Mouse (Mus musculus): ENCODE measurements around the gene Lima1.
"Not testable (repeated sequence)": the region's sequence is repeated elsewhere in the genome, so short reads cannot be mapped to it uniquely, and the experiment has no call there.

The Lima1 gene

GRCm38 (mm10) chr15:99834681-99835080 is 40.6 kb downstream of the Lima1 start:
- no peak for DNase-seq (ENCODE audit: low read depth)

GRCm38 (mm10) chr15:99833648-99834454 is 41.4 kb downstream of the Lima1 start:
- peak; percentile 21 for DNase-seq (ENCODE audit: low read depth)

- no peak for DNase-seq (ENCODE audit: low read depth)
Observed at GRCm38 (mm10) chr15:99831535-99831934, 43.7 kb downstream of the Lima1 start.

DNA sequence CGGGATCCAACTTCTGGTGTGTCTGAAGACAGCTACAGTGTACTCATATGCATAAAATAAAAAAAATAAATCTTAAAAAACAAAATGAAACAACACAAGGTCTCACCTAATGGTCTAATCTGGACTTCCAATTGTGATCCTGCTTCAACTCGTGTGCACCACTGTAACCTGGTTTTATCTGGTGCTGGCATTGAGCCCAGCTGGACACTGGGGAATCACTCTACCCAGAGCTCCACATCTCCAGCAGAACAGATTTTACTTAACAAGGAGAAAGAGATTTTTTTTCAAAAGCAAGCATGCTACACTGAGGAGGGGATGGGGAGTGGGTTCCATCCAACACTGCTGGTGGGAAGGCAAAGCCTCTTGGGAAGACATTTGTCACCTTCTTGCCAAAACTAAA is 47.2 kb downstream of the Lima1 start:
- DNase-seq (ENCODE audit: low read depth), result no peak

DNA sequence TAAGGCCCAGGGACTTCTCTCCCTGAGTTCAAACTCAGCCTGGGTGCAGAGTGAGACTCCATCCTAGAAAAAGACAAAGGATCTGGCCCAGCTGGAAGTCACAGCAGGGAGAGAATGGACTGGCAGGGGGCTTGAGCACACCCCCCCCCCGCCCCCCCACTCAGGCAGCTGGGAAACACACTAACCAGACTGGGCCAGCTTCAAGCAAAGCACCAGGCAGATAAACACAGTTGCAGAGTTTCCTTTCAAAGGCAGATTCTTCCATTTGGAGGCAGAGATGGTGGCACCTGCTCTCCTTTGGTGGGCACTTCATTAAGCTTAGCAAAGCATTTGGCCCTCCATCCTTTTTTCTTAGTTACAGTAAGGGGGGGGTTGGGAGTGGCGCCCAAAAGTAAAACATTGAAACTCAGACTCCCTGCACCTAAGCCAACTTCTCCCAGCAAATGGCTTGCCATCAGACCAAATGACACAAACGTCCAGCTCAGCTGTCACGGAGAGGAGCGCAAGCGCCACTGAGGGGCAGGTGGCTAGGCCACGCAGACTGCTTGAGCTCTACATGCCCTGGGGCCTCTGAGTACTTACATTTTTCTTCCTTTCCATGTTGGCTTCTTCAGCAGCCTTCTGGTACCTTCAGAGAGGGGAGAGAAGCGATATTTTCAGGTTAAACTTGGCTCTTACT is 48.9 kb downstream of the Lima1 start:
- no peak for DNase-seq (ENCODE audit: low read depth)

DNA sequence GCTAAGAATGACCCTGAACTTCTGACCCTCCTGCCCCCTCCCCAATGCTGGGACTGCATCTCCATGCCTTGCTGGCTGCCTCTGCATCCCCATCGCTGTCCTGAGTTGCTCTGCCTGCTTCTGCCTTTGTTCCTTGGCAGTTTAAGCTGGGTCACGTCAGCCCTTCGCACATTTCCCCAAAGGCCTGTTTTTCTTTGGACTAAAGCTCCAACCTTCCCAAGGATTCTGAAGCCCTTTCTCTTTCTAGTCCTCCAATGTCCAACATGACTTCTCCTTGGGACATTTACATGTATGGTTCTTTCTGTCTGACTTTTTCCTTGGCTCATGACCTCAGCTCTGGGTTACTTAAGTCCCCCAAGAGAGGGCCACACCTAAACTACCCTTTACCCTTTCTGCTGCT is 50.0 kb downstream of the Lima1 start:
- DNase-seq (ENCODE audit: low read depth), result no peak

GRCm38 (mm10) chr15:99823322-99823898 is 51.8 kb downstream of the Lima1 start:
- DNase-seq (ENCODE audit: low read depth), result no peak

- DNase-seq (ENCODE audit: low read depth), result not testable (repeated sequence)
Observed at GRCm38 (mm10) chr15:99822501-99822900, 52.8 kb downstream of the Lima1 start.

DNA sequence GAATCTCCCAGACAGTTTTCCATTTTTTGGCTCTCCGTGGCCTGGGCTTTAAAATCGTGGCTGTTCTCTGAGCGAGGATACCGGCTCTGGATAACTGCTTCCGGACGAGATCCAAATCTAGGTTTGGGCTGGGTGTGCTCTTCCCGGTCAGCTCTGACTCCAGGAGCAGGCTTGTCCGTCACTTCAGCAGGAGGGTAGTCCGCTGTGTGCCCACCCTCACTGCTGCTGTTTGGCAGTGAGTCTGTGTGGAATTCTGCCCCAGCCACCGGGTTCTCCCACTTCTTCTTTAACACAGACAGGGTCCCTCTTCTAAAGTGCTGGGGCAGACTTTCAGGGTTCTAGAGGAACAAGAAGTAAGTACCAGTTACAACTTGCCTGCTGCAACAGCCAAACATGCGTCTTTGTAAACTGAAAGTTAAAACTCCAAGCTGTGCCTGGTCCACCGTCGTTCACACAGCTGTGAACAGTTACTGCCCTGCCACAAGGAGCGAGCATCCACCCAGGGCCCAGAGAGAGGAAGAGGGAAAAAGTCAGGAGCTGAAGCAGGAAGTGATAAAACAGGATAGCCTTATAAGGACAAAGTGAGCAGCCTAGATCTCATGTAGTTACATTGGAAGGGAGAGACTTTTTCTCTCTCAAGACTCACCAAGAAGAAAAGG is 55.5 kb downstream of the Lima1 start:
- peak; percentile 71 for DNase-seq (ENCODE audit: low read depth)

GRCm38 (mm10) chr15:99819109-99819440 is 56.2 kb downstream of the Lima1 start:
- DNase-seq (ENCODE audit: low read depth), result peak; percentile 52

GRCm38 (mm10) chr15:99818321-99819108 is 56.7 kb downstream of the Lima1 start:
- peak; percentile 71 for DNase-seq (ENCODE audit: low read depth)

- DNase-seq (ENCODE audit: low read depth), result no peak
Observed at GRCm38 (mm10) chr15:99817343-99818235, 57.7 kb downstream of the Lima1 start.

DNA sequence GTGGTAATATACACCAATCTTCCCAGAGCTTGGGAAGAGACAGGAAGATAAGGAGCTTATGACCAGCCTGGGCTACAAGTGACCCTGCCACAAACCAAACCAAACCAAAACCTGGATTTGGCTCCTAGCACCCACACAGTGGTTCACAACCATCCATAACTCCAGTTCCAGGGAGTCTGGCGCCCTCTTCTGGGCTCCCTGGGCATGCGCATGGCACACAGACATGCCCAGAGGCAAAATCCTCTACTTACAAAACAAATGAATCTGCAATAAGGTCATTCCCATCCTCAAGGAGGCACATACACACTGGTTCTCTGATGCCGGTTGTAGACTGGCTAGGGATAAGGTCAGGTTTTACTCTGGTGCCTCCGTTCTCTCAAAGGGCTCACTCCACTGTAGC is 59.3 kb downstream of the Lima1 start:
- no peak for DNase-seq (ENCODE audit: low read depth)

DNA sequence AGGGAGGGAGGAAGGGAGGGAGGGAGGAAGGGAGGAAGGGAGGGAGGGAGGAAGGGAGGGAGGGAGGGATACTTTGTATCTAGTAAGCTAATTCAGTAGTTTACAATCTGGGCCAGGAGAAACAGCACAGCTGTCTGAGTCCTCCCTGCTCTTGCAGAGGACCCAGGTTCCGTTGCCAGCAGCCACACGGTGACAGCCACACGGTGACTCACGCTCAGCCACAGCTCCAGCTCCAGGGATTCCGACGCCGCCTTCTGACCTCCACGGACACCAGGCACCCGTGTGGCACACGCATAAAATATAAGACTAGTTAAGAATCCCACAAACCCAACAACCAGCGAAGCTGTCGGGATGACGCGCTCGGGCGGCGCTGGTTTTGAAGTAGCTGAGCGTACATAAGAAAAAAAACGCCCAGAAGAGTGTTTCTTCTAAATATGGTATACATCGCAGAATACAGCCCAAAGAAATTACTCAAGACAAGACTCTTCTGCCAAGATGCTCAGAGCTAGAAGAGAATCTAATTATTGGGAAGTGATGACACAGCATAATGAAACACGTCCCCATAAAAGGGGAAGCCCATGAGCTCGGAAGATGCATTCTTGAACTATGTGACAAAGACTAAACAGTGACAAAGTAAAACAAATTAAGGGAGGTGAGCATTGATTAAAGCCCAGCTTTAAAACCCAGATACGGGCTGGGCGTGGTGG is 60.5 kb downstream of the Lima1 start:
- DNase-seq (ENCODE audit: low read depth), result no peak

DNA sequence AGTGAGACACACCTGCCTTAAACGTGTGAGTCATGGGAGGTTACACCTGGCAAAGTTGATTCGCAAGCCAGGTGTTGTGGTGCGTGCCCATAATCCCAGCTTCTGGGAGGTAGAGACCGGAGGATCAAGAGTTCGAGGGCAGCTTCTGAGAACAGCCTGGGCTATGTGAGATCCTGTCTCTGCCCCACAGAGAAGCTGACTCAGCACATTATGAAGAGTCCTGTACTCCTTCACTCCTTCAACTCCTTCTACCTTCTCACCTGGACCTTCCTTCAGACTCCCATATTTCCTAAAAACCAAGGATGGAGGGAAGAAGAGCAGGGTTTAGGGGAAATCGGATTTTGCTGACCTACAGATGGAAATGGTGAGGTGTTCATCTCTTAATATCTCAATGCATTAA is 61.6 kb downstream of the Lima1 start:
- DNase-seq (ENCODE audit: low read depth), result no peak

DNA sequence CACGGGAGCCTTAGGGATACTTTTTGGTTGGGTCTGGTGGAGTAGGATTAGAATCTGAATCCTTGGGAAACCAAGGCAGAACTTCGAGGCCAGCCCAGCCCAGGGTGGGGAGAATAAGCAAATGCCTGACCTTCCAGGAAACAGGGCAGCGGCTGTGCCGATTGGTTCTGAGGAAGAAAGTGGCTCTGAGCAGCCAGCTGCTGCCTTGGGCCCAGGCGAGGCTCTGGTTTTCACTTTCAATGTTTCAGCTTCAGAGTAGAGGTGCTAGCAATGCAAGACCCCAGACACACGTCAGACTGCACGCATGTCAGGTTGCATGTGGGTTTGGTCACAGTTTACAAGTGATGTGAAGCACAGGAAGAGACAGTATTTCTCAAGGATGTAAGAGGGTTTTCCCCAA is 63.2 kb downstream of the Lima1 start:
- no peak for DNase-seq (ENCODE audit: low read depth)

DNA sequence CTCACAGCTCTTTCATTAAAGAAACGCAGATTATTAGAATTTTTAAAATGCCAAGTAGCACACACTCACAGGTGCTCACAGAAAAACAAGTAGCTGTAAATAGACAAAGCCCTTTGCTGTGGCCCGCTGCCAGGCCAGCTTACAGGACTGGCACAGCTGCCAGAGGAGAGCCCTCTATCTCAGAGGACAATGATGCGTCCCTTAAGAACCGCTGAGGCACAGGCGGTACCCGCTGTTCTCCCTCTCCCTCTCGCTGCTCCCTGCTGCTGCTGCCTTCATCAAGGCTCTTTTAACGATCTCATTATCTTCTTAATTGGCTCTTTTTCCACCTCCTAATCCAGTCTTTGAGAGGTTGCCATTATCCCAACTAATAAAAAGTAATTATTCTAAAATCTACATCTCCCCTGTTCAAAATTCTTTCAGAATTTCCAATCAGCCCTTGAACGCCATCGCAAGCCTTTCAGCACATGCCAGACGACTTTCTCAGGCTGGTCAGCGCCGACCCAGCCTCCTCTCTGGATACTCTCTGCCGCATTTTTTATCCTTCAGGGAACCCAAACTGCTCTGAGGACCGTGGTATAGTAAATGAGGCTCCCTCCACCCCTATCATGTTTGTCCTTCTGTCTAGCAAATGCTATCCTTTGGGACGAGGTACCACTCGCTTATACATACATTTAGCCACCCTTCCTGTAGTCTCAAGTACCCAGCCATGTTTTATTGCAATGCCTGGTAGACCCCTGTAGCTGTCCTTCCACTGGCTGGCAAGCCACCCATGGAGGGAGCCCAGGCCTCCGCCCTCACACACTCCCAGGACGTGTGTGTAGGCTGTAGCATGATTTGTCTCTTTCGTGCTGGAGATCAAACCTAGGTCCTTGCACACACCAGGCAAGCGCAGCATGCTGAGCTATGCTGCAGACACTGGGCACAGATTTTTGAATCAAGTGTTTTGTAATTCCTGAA is 67.2 kb downstream of the Lima1 start:
- no peak for DNase-seq (ENCODE audit: low read depth)

DNA sequence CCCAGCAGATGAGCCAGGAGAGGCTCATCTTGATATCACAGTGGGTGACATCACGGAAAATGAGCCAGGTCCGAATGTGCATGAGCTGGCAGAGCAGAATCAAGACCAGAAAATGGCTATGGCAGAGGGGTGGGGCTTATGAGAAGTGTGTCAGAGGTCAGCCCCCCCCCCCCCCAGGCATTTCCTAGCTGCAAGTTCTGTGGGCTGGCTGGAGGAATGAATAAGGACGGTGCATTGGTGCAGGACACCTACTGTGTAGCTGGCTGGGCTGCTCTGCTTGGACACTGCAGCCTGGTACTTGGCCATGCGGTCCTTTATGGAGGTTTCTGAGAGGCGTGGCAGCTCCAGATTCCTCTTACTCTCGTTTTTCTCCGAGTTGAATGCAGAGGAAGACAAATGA is 69.1 kb downstream of the Lima1 start:
- DNase-seq (ENCODE audit: low read depth), result peak; percentile 71

DNA sequence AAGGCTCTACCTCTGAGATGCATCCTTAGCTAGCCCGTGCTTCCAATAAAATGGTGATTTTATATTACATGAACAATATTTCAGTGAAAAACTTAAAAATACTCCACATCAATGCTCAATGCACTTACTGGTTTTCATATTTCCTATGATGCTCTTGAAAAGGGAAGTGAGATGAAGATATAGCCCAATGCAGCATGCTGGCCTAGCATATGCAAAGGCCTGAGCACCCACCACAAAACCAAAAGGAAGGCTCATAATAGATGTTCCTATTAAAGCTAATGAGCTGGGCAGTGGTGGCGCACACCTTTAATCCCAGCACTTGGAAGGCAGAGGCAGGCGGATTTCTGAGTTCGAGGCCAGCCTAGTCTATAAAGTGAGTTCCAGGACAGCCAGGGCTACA is 69.6 kb downstream of the Lima1 start:
- no peak for DNase-seq (ENCODE audit: low read depth)
